Mouse (Mus musculus): ENCODE measurements around the gene Eif2ak2.

Gene Eif2ak2

DNA sequence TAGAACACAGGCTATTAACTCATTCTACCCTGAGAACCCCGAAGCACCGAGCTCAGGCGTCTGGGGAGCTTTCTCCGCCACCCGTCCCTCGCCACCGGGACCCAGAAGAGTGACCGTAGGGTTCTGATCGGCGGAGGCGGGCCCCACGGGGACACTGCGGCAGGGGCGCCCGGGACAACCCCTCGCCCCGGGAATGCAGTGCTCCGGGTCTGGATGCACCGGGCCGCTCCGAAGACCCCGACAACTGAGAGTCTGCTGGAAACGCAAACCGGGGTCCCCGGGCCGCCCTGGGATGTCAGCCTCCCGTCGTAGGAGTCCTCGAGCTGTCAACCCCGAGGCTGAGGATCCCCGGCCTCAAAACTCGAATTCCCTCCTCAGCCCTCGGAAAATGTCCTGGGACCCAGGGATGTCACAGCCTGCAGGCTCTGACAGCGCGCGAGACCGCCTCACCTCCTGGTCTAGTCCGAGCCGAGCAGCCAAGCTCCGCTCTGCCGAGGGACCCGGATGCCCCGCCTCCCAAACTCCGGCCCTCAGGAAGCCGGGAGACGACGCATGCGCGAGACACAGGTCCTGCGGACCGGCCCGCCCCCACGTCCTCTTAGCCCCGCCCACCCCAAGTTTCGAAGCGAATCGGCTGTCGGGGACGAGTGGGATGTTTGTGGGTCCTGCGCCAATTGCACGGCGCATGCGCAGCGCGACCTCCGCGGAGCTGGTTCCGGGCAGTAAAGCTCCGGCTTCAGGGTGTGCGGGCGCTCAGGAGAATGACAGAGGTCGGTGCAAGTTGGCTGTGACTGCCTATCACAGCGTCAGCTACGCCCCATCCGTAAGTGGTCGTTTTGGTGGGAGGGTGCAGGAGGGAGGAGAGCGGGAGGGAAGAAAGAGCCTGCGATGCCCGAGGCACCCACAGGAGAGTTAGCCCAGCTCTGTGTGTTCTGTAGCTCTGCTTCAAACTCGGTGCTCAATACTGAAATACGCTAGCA, 47.2 kb downstream of the Eif2ak2 start, which contains the start of the genes Heatr5b and Gpatch11:
Gene Heatr5b, minus strand, starts transcription at position 509 of the 980 bp plus-strand sequence.
Gene Gpatch11, plus strand, starts transcription at position 712 of the 980 bp plus-strand sequence.
- peak; percentile 99 for DNase-seq

DNA sequence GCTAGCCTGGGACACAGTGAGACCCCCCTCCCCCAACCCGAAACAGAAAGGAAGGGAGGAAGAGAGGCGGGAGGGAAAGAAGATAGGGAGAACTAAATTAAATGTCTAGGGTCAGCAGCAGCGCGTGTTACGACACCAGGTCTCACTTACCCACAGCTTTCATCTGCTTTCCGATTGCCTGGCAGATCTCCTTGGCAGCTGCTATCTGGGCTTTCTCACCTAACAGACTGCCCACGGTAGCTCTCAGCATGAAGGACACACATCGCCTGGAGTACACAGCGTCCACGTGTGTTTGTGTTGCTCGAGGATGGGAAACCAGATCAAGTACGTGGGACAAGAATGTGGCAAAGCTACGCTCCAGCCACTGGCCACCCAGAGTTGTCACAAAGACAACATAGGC, 58.0 kb downstream of the Eif2ak2 start:
- no peak for DNase-seq

DNA sequence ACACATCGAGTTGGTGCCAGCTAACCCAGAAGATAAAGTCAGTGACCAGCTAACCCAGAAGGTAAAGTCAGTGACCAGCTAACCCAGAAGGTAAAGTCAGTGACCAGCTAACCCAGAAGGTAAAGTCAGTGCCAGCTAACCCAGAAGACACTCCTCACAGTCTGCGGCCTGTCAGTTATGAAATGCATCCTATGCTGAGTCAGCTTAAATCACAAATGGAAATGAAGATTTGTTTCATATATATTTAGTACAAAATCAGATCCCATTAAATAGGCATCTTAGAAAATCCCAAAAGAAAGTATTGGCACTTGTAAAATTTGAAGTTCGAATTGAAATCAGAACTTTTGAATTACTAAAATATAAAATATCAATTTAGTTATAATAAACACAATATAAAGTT, 72.8 kb downstream of the Eif2ak2 start:
- DNase-seq: no peak

DNA sequence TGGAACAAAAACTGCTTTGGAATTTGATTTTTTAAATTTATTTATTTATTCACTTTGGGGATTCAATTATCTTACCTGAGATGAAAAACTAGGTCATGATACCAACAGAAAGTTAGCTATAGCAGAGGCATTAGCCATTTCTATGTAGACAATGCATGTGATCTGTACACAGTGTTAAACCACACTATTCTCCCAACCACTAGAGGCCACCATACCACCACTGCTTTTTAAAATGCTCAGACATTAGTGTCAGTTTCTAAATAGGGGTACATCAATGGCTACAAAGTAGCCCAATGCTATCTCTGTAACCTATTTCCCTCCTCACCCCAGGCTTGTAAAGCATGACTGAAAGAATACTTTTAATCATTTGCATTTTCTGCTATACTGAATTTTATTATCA, 73.4 kb downstream of the Eif2ak2 start:
- peak; percentile 11 for DNase-seq
